Mouse (Mus musculus) ovary, postnatal 36 days (tissue): Measurements from ENCODE around the gene Zfp593.
"Not testable (repeated sequence)": the region's sequence is repeated elsewhere in the genome, so short reads cannot be mapped to it uniquely, and the experiment has no call there.

Source experiments
- DNase-seq: peaks from one replicate; pipeline ENCODE4 v3.0.0; 2022; ENCODE audit warnings: low spot score, mixed read lengths

Zfp593 gene

GRCm38 (mm10) chr4:134245148-134245843 is at the start of gene Zfp593:
Gene Zfp593, minus strand, starts transcription at chr4:134245592.
- peak; percentile 94 for DNase-seq

DNA sequence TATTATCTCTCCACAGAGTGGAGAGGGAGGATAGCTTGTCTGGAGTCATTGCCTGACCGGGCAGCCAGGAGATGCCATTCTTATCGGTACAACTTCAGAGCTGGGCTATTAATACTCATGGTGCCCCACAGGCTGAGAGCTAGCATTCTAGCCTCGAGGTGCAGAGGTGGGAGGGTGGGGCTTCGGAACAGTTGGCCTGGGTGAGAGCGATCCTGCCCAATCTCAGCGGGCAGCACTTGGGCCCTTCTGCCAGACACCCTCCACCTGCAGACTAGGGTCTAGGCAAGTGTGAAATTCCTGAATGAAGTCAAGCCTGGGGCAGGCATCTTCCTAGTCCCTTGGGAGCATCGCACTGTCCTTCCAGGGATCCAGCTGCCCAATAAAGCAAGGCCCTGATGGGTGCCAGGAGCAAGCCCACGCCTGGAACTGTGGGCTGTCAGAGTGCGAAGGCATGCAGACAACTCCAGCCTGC is 48.3 kb upstream of the Zfp593 start:
- DNase-seq: no peak

DNA sequence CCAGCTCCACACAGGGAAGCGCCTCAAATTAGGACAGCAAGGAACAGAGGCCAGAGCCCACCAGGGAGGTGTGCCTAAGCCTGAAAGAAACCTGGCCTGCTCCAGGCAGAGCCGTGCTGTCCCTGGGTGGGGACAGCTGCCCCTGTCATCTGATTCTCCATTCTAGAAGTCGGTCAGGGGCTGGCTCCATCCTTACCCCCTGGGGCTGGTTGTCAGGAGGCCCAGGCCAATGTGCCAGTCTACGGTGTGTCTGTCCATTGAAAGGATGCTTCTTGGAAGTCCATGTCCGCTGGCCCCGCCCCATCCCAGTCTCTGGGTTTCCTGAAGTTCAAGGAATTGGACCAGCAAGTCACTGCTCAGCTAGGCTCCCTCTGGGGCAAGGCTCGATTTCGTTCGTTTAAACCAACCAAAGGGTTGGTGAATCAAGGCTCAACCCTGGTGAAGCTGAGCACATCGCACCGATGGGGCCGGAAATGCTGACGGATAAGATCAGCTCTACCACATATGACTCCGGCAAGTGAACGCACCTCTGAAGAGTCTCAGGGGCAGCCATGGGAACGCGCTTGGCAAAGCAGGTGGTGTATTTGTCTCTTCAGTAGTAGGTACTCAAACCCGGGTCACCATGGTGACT is 47.8 kb upstream of the Zfp593 start:
- no peak for DNase-seq

DNA sequence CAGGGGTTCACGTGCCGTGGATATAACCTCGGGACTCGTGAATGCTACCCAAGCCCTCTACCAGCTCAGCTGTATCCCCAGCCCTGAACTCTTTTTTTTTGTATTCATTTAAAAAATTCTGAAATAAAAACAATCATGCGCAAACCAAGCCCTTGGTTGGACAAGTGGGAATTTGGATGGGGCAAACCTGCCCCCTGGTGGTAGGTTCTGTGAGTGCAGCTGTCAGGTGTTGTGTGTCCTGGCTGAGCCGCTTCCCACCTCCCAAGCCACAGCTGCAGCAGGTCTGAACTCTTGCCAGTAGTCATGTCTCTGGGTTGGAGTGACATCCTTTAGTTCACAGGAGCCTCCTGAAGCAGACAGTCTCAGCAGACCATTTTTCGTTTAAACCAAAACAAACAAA is 46.7 kb upstream of the Zfp593 start:
- DNase-seq: peak; percentile 67

GRCm38 (mm10) chr4:134288397-134289256 is 43.2 kb upstream of the Zfp593 start:
- no peak for DNase-seq

- DNase-seq: peak; percentile 75
Observed at GRCm38 (mm10) chr4:134287575-134288025, 42.2 kb upstream of the Zfp593 start, which contains the start of gene Pdik1l. Gene Pdik1l, minus strand, starts transcription at chr4:134287895.

DNA sequence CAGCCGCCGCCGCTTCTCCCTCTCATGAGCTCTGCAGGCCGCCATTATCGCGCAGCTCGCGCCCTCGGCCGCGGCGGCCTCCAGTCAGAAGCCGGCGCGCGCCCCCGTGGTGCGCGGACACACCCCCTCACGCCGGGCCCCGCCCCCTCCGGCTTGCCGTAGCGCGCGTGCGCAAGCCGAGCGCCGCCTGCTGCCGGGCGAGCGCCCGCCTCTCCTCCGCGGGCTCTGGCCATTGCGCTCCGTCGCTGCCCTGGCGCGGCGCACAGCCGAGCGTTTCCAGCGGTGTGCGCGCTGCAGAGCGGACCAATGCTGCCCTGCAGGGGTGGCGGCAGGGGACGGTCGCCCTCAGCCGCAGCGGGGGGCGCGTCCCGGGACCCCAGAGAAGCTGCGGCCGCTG is 41.8 kb upstream of the Zfp593 start:
- peak; percentile 98 for DNase-seq

GRCm38 (mm10) chr4:134286226-134287167 is 41.1 kb upstream of the Zfp593 start:
- DNase-seq: no peak

- no peak for DNase-seq
Observed at GRCm38 (mm10) chr4:134284942-134285341, 39.5 kb upstream of the Zfp593 start.

DNA sequence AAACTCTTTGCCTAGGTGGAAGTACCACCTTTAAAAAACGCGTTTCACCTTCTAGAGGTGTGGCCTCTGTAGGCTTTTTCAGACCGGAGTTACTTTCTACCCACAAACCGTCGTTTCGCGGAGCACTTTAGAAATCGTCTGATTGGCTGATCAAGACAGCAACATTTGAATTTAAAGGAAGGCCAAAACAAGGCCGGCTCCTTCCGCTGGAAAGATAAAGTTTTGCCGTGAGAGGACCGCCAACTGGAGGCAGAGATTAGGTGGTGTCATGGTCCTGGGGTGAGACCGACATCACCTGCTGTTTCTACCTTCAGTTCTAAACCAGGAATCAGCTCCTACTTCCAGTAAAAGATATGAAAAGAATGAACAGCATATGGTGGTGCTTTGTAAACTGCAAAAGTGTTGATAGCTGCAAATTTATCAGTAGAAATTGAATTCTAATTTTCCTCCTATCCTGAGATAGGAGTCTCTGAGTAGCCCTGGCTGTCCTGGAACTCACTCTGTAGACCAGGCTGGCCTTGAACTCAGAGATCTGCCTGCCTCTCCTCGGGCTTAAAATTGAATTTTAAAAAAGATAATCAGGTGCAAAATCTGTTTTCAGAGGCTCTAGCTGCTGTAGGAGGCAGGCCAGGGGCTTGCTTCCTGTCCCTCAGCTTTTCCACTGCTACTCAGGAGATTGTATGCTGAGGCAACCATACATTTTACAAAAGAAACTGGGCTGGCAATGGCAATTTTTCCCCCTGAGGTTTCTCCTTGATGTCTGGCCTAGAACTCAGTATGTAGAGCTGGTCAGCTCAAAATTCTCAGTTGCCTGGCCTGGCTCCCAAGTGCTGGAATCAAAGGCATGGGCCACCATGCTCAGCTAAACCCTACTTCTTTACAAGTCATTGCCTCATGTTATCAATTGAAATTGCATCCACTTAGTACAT is 28.3 kb upstream of the Zfp593 start:
- DNase-seq: no peak

DNA sequence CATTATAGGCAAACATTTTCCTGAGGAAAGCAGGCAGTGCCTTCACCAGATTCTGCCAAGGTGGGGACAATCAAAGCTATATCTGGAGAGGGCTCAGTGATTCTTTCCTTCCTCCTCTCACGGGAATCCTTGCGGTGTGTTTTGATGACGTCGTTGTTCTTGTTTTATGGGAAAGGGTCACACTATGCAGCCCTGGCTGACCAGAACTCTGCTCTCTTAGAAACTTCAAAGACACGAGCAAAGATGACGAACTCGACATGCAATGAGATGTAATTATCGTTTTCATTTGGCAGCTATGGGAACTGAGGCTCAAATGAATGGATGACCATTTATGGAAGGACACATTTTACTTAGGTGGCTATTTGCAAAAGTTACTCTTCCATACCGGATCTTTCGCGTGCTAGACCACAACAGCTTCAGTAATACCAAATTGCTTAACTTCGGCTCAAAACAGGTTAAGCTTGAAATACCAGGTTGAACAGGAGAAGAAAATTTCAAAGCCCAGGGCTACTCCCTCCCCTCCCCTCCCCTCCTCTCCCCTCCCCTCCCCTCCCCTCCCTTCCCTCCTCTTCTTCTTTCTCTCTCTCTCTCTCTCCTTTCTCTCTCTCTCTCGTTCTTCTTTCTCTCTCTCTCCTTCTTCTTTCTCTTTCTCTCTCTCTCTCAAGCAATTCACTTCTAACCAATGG is 27.5 kb upstream of the Zfp593 start:
- DNase-seq: no peak

DNA sequence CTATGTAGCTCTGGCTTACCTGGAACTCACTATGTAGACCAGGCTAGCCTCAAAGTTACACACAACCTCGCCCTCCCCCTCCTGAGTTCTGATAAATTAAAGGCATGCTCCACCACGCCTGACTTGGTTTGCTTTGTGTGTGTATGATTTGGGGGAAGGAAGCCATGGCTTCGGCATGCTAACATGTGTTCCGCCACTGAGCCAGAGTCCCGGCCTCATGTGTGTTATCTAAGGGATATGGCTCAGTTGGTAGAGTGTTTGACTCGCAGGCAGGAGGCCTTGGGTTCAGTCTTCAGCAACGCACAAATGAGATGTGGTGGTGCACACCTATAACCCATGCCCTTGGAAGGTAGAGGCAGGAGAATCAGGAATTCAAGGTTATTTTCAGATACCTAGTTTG is 26.6 kb upstream of the Zfp593 start:
- no peak for DNase-seq

DNA sequence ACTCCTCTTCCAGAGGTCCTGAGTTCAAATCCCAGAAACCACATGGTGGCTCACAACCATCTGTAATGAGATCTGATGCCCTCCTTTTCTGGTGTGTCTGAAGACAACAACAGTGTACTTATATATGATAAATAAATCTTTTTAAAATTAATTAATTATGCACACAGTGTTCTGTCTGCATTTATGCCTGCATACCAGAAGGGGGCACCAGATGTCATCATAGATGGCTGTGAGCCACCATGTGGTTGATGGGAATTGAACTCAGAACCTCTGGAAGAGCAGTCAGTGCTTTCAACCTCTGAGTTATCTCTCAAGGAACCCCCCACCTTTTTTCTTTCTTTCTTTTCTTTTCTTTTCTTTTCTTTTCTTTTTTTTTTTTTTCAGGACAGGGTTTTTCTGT is 24.2 kb upstream of the Zfp593 start:
- DNase-seq: not testable (repeated sequence)

- no peak for DNase-seq
Observed at GRCm38 (mm10) chr4:134268102-134268655, 22.8 kb upstream of the Zfp593 start.

DNA sequence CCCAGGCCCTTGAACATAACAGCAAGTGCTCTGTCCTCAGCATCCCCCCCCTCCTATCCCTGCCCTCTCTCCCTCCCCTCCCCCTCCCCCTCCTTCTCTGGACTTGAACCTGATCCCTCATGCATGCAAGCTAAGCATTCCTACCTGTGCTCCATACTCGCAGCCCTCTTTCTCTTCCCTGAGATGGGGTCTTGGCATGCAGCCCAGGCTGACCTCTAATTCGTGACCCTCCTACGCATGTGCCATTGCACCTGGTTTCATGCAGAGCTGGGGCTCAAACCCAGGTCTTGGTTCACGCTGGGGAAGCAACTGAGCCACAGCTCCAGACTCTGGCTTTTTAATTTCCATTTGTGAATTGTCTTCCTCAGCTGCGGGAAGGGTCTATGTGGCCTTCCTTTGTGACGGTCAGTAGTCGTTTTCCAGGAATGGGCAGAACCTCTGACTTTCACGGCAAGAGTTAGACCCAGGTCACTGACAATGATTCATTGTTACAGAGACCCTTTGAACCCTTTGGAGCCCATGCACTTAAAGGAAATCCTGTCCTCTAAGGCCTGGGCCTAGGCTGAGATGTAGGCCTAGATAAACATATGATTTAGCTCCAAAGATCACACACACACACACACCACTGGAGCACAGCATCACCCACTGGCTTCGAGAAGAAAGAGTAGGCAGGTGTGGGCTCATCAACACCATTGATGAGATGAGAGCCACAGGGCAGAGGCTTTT is 20.6 kb upstream of the Zfp593 start:
- no peak for DNase-seq

- no peak for DNase-seq
Observed at GRCm38 (mm10) chr4:134263191-134263590, 17.8 kb upstream of the Zfp593 start.

DNA sequence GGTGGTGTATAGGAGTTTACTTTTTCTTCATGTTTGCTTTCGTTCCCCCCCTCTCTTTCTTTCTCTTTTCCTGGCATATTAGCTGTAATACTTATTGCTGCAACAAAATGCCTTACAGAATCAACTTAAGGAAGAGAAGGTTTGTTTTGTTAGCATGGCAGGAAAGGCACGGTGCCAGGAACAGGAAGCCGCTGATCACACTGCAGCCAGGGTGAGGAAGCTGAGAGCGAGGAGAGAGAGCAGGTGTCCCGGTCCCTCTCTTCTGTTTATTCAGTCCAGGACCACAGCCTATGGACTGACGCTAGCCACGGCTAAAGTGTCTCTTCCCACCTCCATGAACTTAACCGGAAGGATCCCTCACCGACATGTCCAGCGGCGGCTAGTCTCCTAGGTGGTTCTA is 13.0 kb upstream of the Zfp593 start:
- no peak for DNase-seq

DNA sequence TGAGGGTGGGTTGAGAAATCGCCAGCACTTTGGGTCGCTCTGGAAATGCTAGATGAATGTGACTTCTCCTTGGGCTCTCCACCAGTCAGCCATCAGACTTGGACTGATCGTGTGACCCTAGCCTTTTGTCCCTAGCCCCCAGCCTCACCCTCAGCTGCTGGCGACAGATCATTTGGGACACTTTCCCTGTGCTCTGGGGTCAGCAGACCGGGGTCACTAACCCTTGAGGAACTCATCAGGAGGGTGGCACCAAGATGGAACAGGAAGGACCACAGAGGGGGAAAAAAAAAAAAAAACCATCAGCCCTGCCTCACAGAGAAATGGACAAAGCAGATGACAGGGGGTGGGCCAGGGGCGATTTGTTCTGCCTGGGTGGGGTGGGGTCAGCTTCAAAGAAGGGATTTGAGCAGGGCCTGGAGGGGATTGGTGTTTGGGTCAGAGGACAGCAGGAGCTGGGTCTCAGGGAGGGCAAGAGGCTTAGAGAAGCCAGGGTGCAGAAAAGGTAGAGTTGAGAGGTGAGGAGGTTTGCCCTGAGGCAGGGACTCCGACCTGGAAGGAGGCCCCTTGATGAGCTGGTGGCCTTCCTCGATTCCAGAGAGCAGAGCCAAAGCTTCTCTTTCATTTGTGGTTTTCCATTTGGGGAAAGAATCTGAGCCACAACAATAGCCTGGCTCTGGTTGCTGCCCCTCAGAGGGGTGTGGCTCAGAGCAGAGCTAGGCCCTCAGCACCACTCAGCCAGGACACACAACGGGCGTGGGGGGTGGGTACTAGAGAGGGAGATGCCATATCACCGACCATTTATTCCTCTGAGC is 12.0 kb upstream of the Zfp593 start:
- no peak for DNase-seq
